Mouse (Mus musculus) lung, adult 10 weeks (tissue): ENCODE measurements around the gene Rfc4. TPM values are rescaled to one million over a fixed set of nuclear protein-coding genes. Genes with fewer than 3 reads are reported as not detected.

ENCODE experiments used
- polyA plus RNA-seq: library from polyadenylated mRNA; stranded (reverse); fragments of 350-450 nt; fragmentation: Illumina TruSeq; extraction: RNeasy Lipid Tissue Mini Kit (QIAGEN cat#74804); gene quantifications from one replicate; pipeline ENCODE4 v1.2.3, GENCODE M21; 2014; ENCODE audit warnings: low read depth, low replicate concordance; ENCODE audit not compliant: insufficient read depth

The Rfc4 gene
- 9.5 TPM for polyA plus RNA-seq

GRCm38 (mm10) chr16:23127673-23128375 lies at the start of gene Rfc4:
Gene Rfc4, minus strand, starts transcription at chr16:23127737.

GRCm38 (mm10) chr16:23146280-23146679 lies 18.7 kb upstream of the Rfc4 start, which contains the start of gene Adipoq:
Gene Adipoq, plus strand, starts transcription at chr16:23146536.

GRCm38 (mm10) chr16:23107231-23107942 lies 20.1 kb downstream of the Rfc4 start, which contains the start of gene Eif4a2:
Gene Eif4a2, plus strand, starts transcription at chr16:23107444.

Other genes with a start within 250 kb of the Rfc4 start
- 1.4 TPM for gene Ahsg, start 236.5 kb downstream of the Rfc4 start, polyA plus RNA-seq
- 5.4 TPM for gene Fetub, start 209.4 kb downstream of the Rfc4 start, polyA plus RNA-seq
- gene Hrg, start 176.7 kb downstream of the Rfc4 start, polyA plus RNA-seq: not detected
- 0.44 TPM for gene Kng2, start 98.3 kb downstream of the Rfc4 start, polyA plus RNA-seq
- gene Kng1, start 69.9 kb downstream of the Rfc4 start, polyA plus RNA-seq: not detected
- 435 TPM for gene Eif4a2, start 20.3 kb downstream of the Rfc4 start, polyA plus RNA-seq
- gene Adipoq, start 18.8 kb upstream of the Rfc4 start, polyA plus RNA-seq: 96.8 TPM
- gene St6gal1, start 97.0 kb upstream of the Rfc4 start, polyA plus RNA-seq: 18.6 TPM